Comparison of ENCODE assay signal across 13 mouse cellular contexts in the genomic region with DNA sequence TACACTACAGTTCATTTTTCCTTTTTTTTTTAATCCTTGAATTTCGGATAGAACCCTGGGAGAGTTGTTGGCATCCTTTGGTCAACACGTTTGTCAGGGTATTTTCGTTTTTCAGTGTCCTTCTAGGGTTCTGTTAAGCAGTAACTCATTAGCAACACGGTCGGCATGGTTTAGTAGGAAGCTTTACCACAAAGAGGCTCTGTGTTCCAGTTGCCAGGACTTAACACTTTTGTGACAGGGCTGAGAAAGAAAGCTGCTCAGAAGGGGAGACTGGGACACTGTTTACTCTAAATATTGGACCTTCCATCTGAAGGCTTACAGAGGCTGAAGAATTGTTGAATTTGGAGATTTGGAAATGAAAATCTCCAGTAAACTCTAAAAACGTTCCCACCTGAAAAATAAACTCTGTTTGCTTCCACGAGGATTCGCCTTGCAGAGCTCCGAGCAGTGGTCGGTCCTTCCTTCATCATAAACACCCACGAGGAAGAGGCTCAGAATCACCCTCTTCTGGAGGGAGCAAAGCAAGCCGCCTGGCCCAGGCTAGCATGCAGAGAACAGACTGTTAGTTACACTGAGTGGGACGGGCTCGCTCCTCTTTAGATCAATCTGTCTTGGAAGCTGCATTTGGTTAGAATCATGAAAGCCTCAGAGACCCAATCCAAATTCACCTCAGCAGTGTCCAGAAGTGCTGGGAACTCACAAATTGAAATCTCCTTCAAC.
DNase-seq lines count a peak whose midpoint lies in the region; ATAC-seq and TF ChIP-seq lines count a peak whose summit lies in the region.
"Had no signal": no experiment of that assay in that cellular context is flagged by ENCODE, and none has a peak within 500 bp of the region (broad histone marks: within the 10 kb centered on the region; RNA-seq: fewer than 3 reads in every experiment).

No protein-coding gene starts in this region.

- H3K27me3 ChIP-seq in hindbrain, embryonic 16.5 days (replicated peaks; ENCODE audit: control insufficient read depth, insufficient read depth, low read length) = no peaks in the 10 kb centered on the region
- no peaks in the 10 kb centered on the region for H3K27me3 ChIP-seq in hindbrain, embryonic 14.5 days (ENCODE audit: control insufficient read depth, insufficient read depth, low read length)
- no peaks in the 10 kb centered on the region for H3K27me3 ChIP-seq in midbrain, postnatal 0 days (ENCODE audit: insufficient read depth, low read length)
- no peaks in the 10 kb centered on the region for H3K27me3 ChIP-seq in midbrain, embryonic 15.5 days (replicated peaks)
- 0 out of 2 replicates have a peak, but pooled peaks cover 4% of the 10 kb centered on the region for H3K27me3 ChIP-seq in limb, embryonic 14.5 days (ENCODE audit: control insufficient read depth, insufficient read depth, low read length)
- H3K27me3 ChIP-seq: embryonic facial prominence, embryonic 12.5 days had no signal

- TF ChIP-seq POLR2A in limb, embryonic 14.5 days (IDR thresholded peaks at IDR 0.05; ENCODE audit: borderline replicate concordance, extremely low read depth, insufficient read depth, insufficient read length) = no peak

- peaks cover 4% of the 10 kb centered on the region; the same call in 1 of the 2 replicates for H3K4me1 ChIP-seq in hindbrain, embryonic 16.5 days (ENCODE audit: control insufficient read depth, insufficient read depth, low read depth, low read length)
- peaks cover 8% of the 10 kb centered on the region; the same call in 1 of the 2 replicates for H3K4me1 ChIP-seq in hindbrain, embryonic 14.5 days (replicated peaks; ENCODE audit: control insufficient read depth, insufficient read depth, low read length)
- peaks cover 3% of the 10 kb centered on the region; the same call in 1 of the 2 replicates for H3K4me1 ChIP-seq in midbrain, postnatal 0 days (ENCODE audit: insufficient read depth, low read length)
- H3K4me1 ChIP-seq in midbrain, embryonic 15.5 days = 0 out of 2 replicates have a peak, but pooled peaks cover 8% of the 10 kb centered on the region
- H3K4me1 ChIP-seq in limb, embryonic 14.5 days (ENCODE audit: control insufficient read depth, insufficient read depth, low read length) = peaks cover 22% of the 10 kb centered on the region

- 69% methylated on average over 14 of the region's 14 CpGs for WGBS in hindbrain, embryonic 16.5 days
- 73% methylated on average over 14 of the region's 14 CpGs for WGBS in hindbrain, embryonic 14.5 days
- 62% methylated on average over 14 of the region's 14 CpGs for WGBS in midbrain, postnatal 0 days
- WGBS in midbrain, embryonic 15.5 days = 70% methylated on average over 14 of the region's 14 CpGs
- 51% methylated on average over 14 of the region's 14 CpGs for WGBS in limb, embryonic 14.5 days

- no peak for TF ChIP-seq CTCF in midbrain, postnatal 0 days (IDR thresholded peaks at IDR 0.05)
- TF ChIP-seq CTCF in layer of hippocampus, adult 2 months (conservative IDR thresholded peaks at IDR 0.05) = peak; percentile 24; the same call in 1 of the 2 replicates

- H3K27ac ChIP-seq in hindbrain, embryonic 16.5 days (ENCODE audit: low read depth, low read length) = peak overlapping the region; percentile 61; the same call in 1 of the 2 replicates
- no peak overlapping the region for H3K27ac ChIP-seq in hindbrain, embryonic 14.5 days
- 0 out of 2 replicates have a peak overlapping the region, but pooled peaks have one; percentile 43 for H3K27ac ChIP-seq in midbrain, postnatal 0 days (ENCODE audit: low read depth, low read length)
- no peak overlapping the region for H3K27ac ChIP-seq in midbrain, embryonic 15.5 days
- peak overlapping the region; percentile 88 for H3K27ac ChIP-seq in layer of hippocampus, adult 2 months
- H3K27ac ChIP-seq in limb, embryonic 14.5 days (replicated peaks; ENCODE audit: low read depth, low read length) = 0 out of 2 replicates have a peak overlapping the region, but pooled peaks have one; percentile 19
- H3K27ac ChIP-seq: embryonic facial prominence, embryonic 12.5 days had no signal

- no peaks in the 10 kb centered on the region for H3K36me3 ChIP-seq in hindbrain, embryonic 16.5 days (ENCODE audit: control insufficient read depth, insufficient read depth, low read length)
- H3K36me3 ChIP-seq in hindbrain, embryonic 14.5 days (replicated peaks; ENCODE audit: control insufficient read depth, insufficient read depth) = no peaks in the 10 kb centered on the region
- H3K36me3 ChIP-seq in midbrain, postnatal 0 days (ENCODE audit: insufficient read depth, low read length) = no peaks in the 10 kb centered on the region
- no peaks in the 10 kb centered on the region for H3K36me3 ChIP-seq in midbrain, embryonic 15.5 days (replicated peaks)
- H3K36me3 ChIP-seq in limb, embryonic 14.5 days (ENCODE audit: control insufficient read depth, insufficient read depth, low read length) = no peaks in the 10 kb centered on the region
- H3K36me3 ChIP-seq: embryonic facial prominence, embryonic 12.5 days had no signal

- no peaks in the 10 kb centered on the region for H3K9me3 ChIP-seq in hindbrain, embryonic 16.5 days (ENCODE audit: control insufficient read depth, low read length)
- no peaks in the 10 kb centered on the region for H3K9me3 ChIP-seq in hindbrain, embryonic 14.5 days (ENCODE audit: control insufficient read depth, low read length)
- H3K9me3 ChIP-seq in midbrain, postnatal 0 days (ENCODE audit: low read length) = no peaks in the 10 kb centered on the region
- H3K9me3 ChIP-seq in midbrain, embryonic 15.5 days = no peaks in the 10 kb centered on the region
- H3K9me3 ChIP-seq in limb, embryonic 14.5 days (ENCODE audit: control insufficient read depth, low read length) = no peaks in the 10 kb centered on the region
- H3K9me3 ChIP-seq: embryonic facial prominence, embryonic 12.5 days had no signal

- H3K9ac ChIP-seq in hindbrain, embryonic 16.5 days (ENCODE audit: low read depth, low read length) = no peak overlapping the region
- no peak overlapping the region for H3K9ac ChIP-seq in hindbrain, embryonic 14.5 days
- H3K9ac ChIP-seq in midbrain, postnatal 0 days (replicated peaks; ENCODE audit: low read length, poor library complexity, severe bottlenecking) = no peak overlapping the region
- H3K9ac ChIP-seq in midbrain, embryonic 15.5 days = no peak overlapping the region
- H3K9ac ChIP-seq in limb, embryonic 14.5 days (ENCODE audit: low read depth, low read length, severe bottlenecking) = no peak overlapping the region
- H3K9ac ChIP-seq: embryonic facial prominence, embryonic 12.5 days had no signal

- H3K4me2 ChIP-seq in hindbrain, embryonic 16.5 days (ENCODE audit: low read length) = no peak overlapping the region
- H3K4me2 ChIP-seq in hindbrain, embryonic 14.5 days (replicated peaks) = no peak overlapping the region
- no peak overlapping the region for H3K4me2 ChIP-seq in midbrain, postnatal 0 days (ENCODE audit: low read depth, low read length, poor library complexity, severe bottlenecking)
- no peak overlapping the region for H3K4me2 ChIP-seq in midbrain, embryonic 15.5 days
- no peak overlapping the region for H3K4me2 ChIP-seq in limb, embryonic 14.5 days (replicated peaks; ENCODE audit: low read depth, low read length, severe bottlenecking)
- H3K4me2 ChIP-seq: embryonic facial prominence, embryonic 12.5 days had no signal

- ATAC-seq in hindbrain, embryonic 16.5 days = peak; percentile 48; the same call in 1 of the 2 replicates
- no peak for ATAC-seq in hindbrain, embryonic 14.5 days (ENCODE audit: low FRiP score)
- no peak; the same call in 1 of the 2 replicates for ATAC-seq in midbrain, postnatal 0 days (ENCODE audit: low FRiP score)
- ATAC-seq in midbrain, embryonic 15.5 days (replicated peaks) = no peak
- no peak for ATAC-seq in limb, embryonic 14.5 days (ENCODE audit: low FRiP score, low read depth)

- no peak for DNase-seq in hindbrain, embryonic 14.5 days (ENCODE audit: low spot score)
- peak; percentile 50 for DNase-seq in midbrain, postnatal 0 days (ENCODE audit: low spot score)
- peak; percentile 39 to 41 for DNase-seq in layer of hippocampus, adult 2 months (ENCODE audit: low spot score in 2 of 2)
- no peak for DNase-seq in limb, embryonic 14.5 days (ENCODE audit: low spot score)
- DNase-seq in thymus, postnatal 14 days = no peak
- DNase-seq: adrenal gland, adult 8-10 months; cerebellum, adult 2 months; gastrocnemius, postnatal 10 days; left cerebral cortex, postnatal 4 days; right cerebral cortex, adult 18-20 months had no signal

- no peak overlapping the region for H3K4me3 ChIP-seq in hindbrain, embryonic 16.5 days (ENCODE audit: low read length)
- H3K4me3 ChIP-seq in hindbrain, embryonic 14.5 days (replicated peaks; ENCODE audit: low read length) = no peak overlapping the region
- H3K4me3 ChIP-seq in midbrain, postnatal 0 days (ENCODE audit: low read depth, low read length) = no peak overlapping the region
- H3K4me3 ChIP-seq in midbrain, embryonic 15.5 days = no peak overlapping the region
- peak overlapping the region; percentile 12; the same call in 1 of the 2 replicates for H3K4me3 ChIP-seq in layer of hippocampus, adult 2 months
- no peak overlapping the region for H3K4me3 ChIP-seq in limb, embryonic 14.5 days (replicated peaks; ENCODE audit: low read length)
- H3K4me3 ChIP-seq: embryonic facial prominence, embryonic 12.5 days had no signal

Comparison
In these comparisons a context has a peak if more than half of its experiments do, and no peak if none do; other contexts are left out.
1. H3K27ac ChIP-seq: peak in hindbrain, embryonic 16.5 days (single experiment), midbrain, postnatal 0 days (single experiment), layer of hippocampus, adult 2 months (single experiment) and limb, embryonic 14.5 days (single experiment); none in hindbrain, embryonic 14.5 days (single experiment) and midbrain, embryonic 15.5 days (single experiment).
2. DNase-seq: peak in midbrain, postnatal 0 days (single experiment) and layer of hippocampus, adult 2 months (2 of 2); none in hindbrain, embryonic 14.5 days (single experiment), limb, embryonic 14.5 days (single experiment) and thymus, postnatal 14 days (single experiment).